Mouse (Mus musculus) brain, embryonic 14.5 days (tissue): ENCODE data around the gene Ttc30a1. TPM values are rescaled to one million over a fixed set of nuclear protein-coding genes. Genes with fewer than 3 reads are reported as not detected.
A peak's percentile ranks its signal among the peaks of the same experiment; 100 is the strongest.
"Not testable (repeated sequence)": the region's sequence is repeated elsewhere in the genome, so short reads cannot be mapped to it uniquely, and the experiment has no call there.

ENCODE experiments used
- DNase-seq: peaks from one replicate; pipeline ENCODE4 v3.0.0-alpha.2; 2011; ENCODE audit warnings: low read depth
- CTCF ChIP-seq: fragments of 200-500 bp; IDR thresholded peaks from 2 replicates; pipeline ENCODE4 v1.5.1; 2012; ENCODE audit warnings: inconsistent platforms, mild to moderate bottlenecking, moderate library complexity, borderline replicate concordance; ENCODE audit not compliant: insufficient read depth, insufficient read length; ENCODE audit errors: extremely low read depth
- POLR2A ChIP-seq: fragments of 200-500 bp; IDR thresholded peaks from 2 replicates; pipeline ENCODE4 v1.6.1; 2012; ENCODE audit warnings: mild to moderate bottlenecking, inconsistent platforms, borderline replicate concordance; ENCODE audit not compliant: poor library complexity, insufficient read depth, insufficient read length, severe bottlenecking; ENCODE audit errors: extremely low read depth
- polyA plus RNA-seq: library from polyadenylated mRNA; depleted of rRNA; stranded (reverse); fragments of >200 nt; gene quantifications from 2 replicates; pipeline ENCODE4 v1.2.3, GENCODE M21; 2012

Ttc30a1 gene
- polyA plus RNA-seq, 1 experiment, result 8.4 TPM

- no peak for DNase-seq
- TF ChIP-seq CTCF (no peak), POLR2A (no peak)
Observed at GRCm38 (mm10) chr2:75974131-75974530, 7.6 kb downstream of the Ttc30a1 start.

DNA sequence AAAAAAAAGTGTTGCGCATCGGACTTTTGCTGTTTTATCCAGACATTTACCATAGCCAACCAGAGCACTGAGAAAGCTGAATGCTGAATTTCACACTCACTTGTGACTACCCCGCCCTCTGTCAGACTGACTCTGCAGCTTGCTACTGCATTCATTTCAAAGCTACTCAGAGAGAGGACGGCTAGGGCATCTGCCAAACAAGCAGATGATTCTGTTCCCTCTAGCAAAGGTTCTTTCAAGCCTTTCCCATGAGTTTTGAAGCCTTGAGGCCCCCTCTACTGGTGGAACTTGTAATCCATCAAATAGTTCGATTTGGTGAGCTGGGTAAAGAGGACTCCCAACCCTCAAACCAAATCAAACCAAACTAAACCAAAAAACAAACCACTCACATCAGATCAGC, 16.8 kb downstream of the Ttc30a1 start:
- DNase-seq, result peak; percentile 93
- TF ChIP-seq POLR2A (no peak), CTCF (peak; percentile 60; the same call in 1 of the 2 replicates)

- DNase-seq, result peak; percentile 73
- TF ChIP-seq POLR2A (no peak), CTCF (peak; percentile 60)
Observed at GRCm38 (mm10) chr2:75964512-75964911, 17.3 kb downstream of the Ttc30a1 start.

DNA sequence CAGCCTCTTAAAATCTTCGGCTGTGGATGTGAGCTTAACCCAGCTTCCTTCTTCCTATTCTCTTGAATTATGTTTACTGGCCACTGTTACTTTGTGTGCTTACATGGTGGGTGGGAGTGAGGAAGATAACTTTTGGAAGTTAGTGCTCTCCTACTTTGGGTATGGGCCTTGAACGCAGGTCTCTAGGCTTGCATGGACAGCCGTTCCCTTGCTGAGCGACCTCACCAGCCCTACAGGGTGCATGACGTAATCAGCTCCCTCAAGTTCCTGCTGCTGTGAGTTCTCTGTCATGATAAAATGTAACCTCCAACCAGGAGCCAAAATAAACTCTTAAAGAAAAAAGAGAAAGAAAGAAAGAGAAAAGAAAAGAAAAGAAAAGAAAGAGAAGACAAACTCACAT, 17.7 kb downstream of the Ttc30a1 start:
- TF ChIP-seq POLR2A, result no peak
- TF ChIP-seq CTCF, result no peak
- no peak for DNase-seq

- no peak for DNase-seq
- no peak for TF ChIP-seq POLR2A
- TF ChIP-seq CTCF, result no peak
Observed at GRCm38 (mm10) chr2:75963211-75963840, 18.4 kb downstream of the Ttc30a1 start.

DNA sequence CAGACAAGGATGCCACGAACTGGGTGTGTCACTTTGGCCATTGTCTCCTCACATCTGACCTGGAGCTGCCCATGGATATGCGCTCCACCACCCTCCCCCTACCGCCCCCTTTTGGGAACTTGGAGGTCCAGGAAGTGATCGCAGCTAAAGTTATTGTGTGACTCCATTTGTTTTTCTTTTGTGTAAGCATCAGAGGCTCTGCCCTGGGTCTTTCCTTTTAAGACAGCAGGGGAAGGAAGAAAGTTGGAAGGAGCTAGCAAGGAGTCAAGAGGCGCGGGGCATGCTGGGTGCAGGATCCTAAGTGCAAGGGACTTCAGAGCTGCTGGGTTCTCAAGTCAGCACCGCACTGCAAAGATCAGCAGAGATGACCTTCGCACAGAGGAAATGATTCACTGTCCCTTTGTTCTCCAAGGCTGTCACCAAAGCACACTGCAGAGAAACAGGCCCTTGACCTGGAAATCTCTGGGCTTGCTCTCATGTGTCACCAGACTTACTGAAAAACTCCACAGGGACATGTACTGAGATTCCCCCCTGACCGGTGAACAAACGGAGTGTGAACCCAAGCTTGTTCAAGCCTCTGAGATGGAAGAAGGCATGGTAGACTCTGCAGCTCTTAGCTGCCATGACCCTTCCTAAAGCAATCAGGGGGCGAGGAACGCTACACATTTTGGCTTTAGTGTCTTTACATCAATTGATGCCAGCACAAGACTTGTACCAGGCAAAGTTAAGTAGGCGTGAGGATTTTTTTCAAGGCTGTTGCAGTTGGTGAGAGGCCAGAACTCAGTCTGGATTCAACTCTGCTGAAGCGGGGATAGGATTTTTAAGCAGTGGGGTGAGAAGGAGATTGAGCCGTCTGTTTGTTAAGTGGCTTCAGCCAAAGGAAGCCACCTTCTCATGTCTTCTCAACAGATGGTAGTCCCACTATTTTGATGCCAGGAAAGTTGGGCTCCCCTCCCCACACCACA, 21.1 kb downstream of the Ttc30a1 start:
- TF ChIP-seq CTCF (no peak), POLR2A (no peak)
- DNase-seq, result peak; percentile 59

DNA sequence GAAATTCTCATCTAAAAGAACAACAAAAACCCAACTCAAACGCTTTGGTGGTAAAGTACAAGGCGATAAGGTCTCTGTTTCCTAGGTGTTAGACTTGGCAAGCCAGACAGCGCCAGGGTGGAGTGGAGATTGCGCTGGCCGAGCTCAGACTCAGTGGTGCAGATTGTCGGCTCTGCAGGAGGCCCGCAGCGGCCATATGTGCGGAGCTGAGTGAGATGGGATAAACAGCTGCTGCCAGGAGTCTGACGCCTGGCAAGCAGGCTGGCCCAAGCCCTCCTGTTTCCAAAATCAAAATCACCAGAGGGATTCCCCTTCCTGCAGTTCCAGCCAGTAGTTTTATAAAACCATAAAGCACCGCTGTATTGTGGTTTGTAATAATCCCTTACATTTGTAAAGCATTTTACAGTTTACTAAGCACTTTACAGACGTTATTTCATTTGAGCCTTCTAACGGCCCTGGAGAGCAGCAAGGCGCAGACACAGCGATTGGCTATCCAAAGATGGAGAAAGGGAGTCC, 21.9 kb downstream of the Ttc30a1 start:
- TF ChIP-seq CTCF (no peak), POLR2A (no peak)
- DNase-seq, result peak; percentile 89

- TF ChIP-seq POLR2A (no peak), CTCF (no peak)
- DNase-seq, result peak; percentile 74
Observed at GRCm38 (mm10) chr2:75959183-75959849, 22.5 kb downstream of the Ttc30a1 start.

- no peak for TF ChIP-seq CTCF
- TF ChIP-seq POLR2A, result no peak
- no peak for DNase-seq
Observed at GRCm38 (mm10) chr2:75955709-75956108, 26.1 kb downstream of the Ttc30a1 start.

GRCm38 (mm10) chr2:75953320-75953719, 28.4 kb downstream of the Ttc30a1 start:
- no peak for DNase-seq
- TF ChIP-seq POLR2A, result no peak
- no peak for TF ChIP-seq CTCF

- no peak for DNase-seq
- TF ChIP-seq CTCF (no peak), POLR2A (no peak)
Observed at GRCm38 (mm10) chr2:75950685-75951084, 31.1 kb downstream of the Ttc30a1 start.

GRCm38 (mm10) chr2:75938117-75939063, 43.4 kb downstream of the Ttc30a1 start, which contains the start of gene Ttc30b:
TSS of gene Ttc30b (minus strand) at chr2:75938585.
- peak; percentile 94 for DNase-seq
- no peak for TF ChIP-seq CTCF
- no peak for TF ChIP-seq POLR2A

DNA sequence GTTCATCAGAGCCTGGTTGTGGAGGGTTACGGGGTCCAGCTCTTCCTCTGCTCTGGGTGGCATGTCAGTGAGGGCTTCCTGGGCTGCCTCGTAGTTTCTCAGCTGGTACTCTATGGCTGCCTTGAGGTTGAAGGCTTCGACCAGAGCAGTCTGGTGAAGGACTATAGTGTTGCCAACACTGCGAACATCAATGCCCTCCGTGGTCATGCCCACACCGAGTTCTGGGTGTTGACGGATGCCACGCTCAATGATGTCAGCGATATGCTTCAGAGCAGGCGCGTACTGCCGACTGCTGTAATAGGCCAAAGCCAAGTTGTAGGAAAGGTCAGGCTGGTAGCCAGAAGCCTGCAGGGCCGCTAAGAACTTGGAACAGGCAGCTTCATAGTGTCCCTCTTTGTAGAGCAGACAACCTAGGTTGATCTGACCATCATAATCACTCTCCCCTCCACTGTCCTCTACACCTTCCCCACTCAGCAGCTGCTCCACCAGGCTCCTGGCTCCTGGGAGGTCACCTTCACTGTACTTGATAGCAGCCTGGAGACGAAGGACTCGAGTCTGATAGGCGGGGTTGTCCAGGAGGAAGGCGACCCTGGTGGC, 44.1 kb downstream of the Ttc30a1 start:
- DNase-seq, result not testable (repeated sequence)

DNA sequence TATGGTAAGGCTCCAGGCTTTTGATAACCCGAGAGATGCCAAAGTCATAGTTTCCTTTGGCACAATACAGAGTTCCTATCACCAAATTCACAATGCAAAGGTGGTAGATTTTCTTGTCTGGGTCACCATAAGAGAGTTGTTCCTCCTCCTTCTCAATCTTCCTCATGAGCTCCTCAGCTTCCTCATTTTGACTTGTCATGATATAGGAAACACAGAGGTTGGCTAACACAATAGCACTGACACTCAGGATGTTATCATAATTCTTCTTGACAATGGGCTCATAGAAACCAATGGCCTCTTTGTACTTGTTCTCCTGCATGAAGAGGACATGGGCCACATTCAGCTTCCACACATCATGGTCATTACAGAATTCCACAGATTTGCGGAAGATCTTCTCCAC, 45.1 kb downstream of the Ttc30a1 start:
- not testable (repeated sequence) for DNase-seq
